Mouse (Mus musculus): ENCODE data around the gene Mecom.

Mecom gene

GRCm38 (mm10) chr3:30486422-30486821 lies 61.4 kb downstream of the Mecom start:
- DNase-seq (ENCODE audit: low read depth, low spot score) = no peak

GRCm38 (mm10) chr3:30483006-30483684 lies 64.7 kb downstream of the Mecom start:
- no peak for DNase-seq (ENCODE audit: low read depth, low spot score)

DNA sequence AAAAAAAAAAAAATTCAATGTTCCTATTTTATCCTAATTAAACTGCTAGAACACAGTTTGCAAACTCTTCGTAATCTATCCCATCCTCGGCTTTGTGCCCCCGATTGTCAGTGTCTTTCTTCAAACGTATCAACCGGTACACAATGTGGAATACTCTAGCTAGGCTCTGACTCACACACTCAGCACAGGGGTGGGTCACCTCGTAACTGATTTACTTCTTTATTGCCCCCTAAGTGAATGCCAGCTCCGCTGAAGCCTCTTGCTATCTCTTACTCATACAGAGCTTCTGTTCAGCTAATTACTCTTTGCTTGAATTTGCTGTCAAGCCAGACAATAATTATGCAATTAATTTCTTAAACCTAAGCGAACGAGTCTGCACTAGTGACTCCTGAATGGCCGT lies 66.1 kb downstream of the Mecom start:
- DNase-seq (ENCODE audit: low read depth, low spot score) = no peak

DNA sequence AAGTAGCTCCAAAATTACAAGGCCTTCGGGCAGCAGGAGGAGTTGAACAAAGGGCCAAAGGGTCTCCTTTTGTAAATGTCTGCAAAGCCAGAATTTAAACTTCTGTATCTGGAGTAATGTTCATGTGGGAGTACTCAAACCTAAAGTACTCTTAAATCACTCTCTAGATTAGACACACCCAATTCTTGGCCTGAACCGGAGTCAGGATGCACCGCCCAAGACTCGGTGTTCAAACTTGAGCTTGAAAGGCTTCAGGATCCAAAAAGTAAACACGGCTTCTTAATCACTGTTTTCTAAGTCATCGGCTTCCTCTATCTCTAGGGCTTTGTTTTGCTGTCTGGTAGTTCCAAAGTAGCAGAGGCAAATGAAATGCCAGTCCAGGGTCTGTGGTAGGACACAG lies 67.3 kb downstream of the Mecom start:
- DNase-seq (ENCODE audit: low read depth, low spot score) = peak; percentile 10

DNA sequence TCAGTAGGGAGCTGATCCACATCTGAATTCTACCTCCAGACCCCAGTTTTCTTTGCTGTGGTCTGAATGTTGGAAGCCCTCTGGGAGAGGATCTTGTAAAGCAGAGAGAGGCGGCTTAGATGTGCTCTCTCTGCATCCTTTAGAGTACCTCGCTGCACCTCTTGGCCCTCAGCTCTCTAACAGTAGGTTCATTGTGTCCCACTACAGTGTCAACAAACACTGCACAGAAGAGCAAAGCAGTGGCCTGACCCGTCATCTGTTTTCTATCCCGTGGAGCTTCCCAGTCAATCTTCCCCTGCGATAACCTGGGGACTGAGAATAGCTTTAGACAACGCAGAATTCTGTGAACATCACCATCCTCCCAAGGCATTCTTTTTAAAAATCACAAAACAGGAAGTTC lies 69.6 kb downstream of the Mecom start:
- DNase-seq (ENCODE audit: low read depth, low spot score) = no peak

DNA sequence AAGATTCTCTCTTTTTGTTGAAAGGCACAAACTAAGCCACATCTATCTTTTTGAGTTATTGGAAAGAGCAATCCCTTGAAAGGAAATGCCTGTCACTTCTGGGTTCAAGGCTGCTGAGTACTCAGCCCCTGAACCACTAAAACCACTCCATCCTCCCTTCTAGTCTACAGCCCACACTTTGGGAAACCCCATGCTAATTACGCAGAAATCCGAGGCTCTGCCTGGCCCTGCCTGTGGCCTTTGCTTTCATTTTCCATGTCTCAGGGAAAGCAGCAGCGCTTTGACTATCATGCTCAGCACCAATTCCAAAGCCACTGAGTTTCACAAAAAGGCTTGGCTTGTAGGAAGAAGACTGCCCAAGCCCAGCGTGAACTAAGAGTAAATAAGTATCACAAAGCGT lies 70.8 kb downstream of the Mecom start:
- DNase-seq (ENCODE audit: low read depth, low spot score) = no peak

DNA sequence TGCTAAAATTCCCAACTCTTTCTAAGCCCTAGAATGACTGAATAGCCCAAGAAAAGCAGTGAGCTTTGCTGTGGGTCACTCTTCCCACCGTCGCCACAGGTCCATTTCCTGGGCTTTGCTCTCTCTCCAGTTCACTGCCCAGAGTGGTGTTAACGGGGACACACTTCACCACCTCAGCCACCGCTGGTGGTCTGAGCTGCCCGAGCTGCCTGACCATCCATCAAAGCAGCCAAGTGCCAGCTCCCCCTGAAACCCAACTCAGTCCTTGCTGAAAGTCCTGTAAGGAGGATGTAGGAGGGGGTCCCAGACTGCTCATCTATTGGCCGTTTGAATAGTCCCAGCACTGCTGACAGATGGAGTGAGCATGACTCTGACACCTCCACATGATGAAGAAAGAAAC lies 72.2 kb downstream of the Mecom start:
- DNase-seq (ENCODE audit: low read depth, low spot score) = no peak

DNA sequence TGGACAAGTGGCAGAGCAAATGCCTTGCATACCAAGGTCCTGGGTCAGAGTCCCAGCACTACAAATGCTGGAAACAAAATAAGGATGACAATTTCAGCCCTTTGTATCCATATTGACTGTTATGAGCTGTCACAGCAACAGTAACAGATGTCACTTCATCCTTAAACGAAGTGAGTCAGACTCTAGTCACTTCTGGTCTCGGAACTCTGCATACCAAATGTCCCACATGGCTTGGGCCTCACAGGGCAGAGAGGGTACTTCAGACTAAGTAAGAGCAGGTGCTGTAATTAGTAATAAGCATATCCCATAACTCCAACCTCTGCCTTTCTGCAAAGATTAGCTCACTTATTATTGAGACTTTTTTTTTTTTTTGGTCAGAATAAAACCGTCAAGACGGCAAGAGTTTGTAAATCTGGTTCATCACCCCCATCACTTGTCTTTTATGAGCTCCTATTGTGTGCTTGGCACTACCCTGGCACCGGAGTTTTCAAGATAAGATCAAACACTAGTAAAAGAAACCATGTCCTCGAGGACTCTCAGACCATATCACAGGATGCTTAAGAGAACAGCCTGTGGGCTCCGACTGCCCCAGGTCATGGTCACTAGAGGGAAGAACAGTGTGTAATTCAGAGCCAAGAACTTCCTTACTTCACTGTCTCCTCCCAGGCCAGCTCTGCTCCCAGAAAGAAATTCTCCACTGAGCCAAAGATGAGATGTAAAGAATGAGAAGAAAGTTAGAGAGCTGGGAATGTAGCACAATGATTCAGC lies 79.6 kb downstream of the Mecom start:
- no peak for DNase-seq (ENCODE audit: low read depth, low spot score)

DNA sequence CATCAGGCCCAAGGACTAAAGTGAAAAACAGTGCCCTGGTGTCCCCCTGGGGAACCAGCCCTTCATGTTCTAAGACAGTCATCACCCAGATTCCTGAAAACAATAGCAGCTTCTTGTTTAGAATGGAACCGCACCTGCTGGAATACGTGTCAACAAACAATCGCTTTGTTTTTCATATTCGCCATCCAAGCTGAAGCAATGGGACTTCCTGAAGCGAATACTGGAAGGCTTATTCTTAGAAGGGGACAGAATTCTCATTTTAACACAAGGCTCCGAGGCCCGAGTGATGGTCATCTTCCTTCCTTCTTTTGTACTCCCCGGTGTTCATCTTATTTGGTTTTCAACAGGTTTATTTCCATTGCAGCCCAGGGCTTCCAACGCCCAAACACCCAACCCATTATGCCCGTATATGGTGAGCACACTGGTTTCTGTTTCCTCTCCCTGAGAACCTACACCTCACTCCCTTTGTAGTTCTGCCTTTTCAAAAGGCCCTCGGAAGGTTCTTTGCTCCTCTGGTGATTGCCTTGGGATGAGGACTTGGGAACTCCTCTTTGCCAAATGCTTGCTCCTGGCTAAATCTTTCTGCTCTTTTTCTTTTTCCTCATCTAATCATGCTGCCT lies 81.7 kb downstream of the Mecom start:
- peak; percentile 34 for DNase-seq (ENCODE audit: low read depth, low spot score)

- DNase-seq (ENCODE audit: low read depth, low spot score) = no peak
These were observed 83.3 kb downstream of the Mecom start for GRCm38 (mm10) chr3:30464497-30464896.

DNA sequence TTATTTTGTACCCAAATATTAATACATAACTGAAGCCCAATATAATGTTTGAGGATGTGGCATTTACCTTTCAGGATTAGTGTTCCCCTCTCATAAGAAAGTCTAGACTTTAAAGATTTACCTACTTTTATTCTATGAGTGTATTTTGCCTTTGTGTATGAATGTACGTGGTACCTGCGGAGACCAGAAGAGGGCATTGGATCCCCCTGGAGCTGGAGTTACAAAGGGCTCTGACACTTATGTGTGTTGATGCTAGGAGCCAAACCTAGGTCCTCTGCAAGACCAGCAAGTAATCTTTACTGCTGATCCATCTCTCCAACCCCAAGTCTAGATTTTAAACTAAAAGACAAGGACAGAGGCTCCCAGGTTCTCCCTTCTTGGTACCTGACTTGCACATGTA lies 86.0 kb downstream of the Mecom start:
- no peak for DNase-seq (ENCODE audit: low read depth, low spot score)

- no peak for DNase-seq (ENCODE audit: low read depth, low spot score)
These were observed 86.8 kb downstream of the Mecom start for GRCm38 (mm10) chr3:30460890-30461578.

DNA sequence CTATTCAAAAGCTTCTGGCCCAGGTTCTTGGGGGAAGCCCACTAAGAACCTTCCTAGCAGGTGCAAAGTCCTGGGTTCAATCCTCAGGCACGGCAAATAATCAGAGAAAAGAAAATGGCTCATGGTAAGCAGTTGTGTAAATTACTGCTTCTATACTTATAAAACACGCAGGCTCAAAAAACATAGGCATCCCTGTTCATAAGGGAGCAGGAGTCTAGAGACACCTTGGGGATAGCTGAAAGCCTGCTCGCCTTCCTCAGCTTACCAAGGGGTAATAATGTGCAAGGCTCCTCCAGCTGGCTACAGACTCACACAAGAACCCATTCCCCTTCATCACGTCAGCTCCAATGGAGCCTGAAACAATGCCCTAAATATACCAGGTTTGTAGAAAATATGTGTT lies 88.2 kb downstream of the Mecom start:
- no peak for DNase-seq (ENCODE audit: low read depth, low spot score)

- DNase-seq (ENCODE audit: low read depth, low spot score) = peak; percentile 18
These were observed 89.7 kb downstream of the Mecom start for GRCm38 (mm10) chr3:30457975-30458678.

GRCm38 (mm10) chr3:30455902-30456301 lies 91.9 kb downstream of the Mecom start:
- DNase-seq (ENCODE audit: low read depth, low spot score) = no peak

GRCm38 (mm10) chr3:30453546-30454455 lies 94.0 kb downstream of the Mecom start:
- no peak for DNase-seq (ENCODE audit: low read depth, low spot score)

DNA sequence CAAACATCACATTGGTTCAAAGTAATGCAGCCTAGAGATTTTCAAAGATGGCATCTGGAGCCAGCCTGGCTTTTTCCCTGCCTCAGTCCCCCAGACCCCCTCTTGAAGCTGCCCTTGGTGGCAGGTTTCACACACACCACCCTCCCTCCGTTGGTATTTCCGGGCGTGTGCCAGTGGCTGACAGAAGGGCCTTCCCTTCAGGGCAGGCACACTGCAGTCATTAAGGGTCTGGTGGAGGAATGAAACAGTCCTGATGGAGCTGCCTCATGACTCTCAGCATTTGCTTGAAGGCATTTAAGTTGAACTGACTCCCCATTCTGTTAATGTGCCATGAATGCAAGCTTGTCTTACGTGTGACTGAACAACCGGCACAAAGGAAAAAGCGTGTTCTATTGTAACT lies 94.8 kb downstream of the Mecom start:
- DNase-seq (ENCODE audit: low read depth, low spot score) = no peak

GRCm38 (mm10) chr3:30452511-30452910 lies 95.3 kb downstream of the Mecom start:
- DNase-seq (ENCODE audit: low read depth, low spot score) = no peak

- DNase-seq (ENCODE audit: low read depth, low spot score) = no peak
These were observed 97.4 kb downstream of the Mecom start for GRCm38 (mm10) chr3:30450206-30450965.

DNA sequence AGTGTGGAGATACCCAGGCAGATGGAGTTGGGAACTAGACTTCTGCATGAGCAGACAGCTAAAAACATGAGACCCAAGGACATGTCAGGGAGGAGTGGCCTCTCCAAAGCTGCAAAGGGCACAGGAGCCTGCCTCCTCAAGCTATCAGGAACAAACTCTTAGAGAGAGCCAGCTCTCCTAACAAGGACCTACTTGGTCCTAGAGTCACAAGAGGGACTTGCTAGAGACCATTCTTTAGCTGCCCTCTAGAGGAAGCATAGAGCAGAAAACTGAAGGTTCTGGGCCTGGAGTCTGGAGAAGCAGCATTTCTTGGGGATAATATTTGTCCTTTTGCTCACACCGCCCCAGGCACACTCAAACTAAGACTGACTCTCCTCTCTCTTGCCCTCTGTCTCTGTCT lies 99.2 kb downstream of the Mecom start:
- DNase-seq (ENCODE audit: low read depth, low spot score) = peak; percentile 13
